Mouse (Mus musculus): ENCODE results near the gene Cdc42ep2. TPM values are rescaled to one million over a fixed set of nuclear protein-coding genes. Genes with fewer than 3 reads are reported as not detected.

Cdc42ep2 gene
- total RNA-seq, 2 experiments from 2014 or later: 0.38 TPM; not detected in 1

DNA sequence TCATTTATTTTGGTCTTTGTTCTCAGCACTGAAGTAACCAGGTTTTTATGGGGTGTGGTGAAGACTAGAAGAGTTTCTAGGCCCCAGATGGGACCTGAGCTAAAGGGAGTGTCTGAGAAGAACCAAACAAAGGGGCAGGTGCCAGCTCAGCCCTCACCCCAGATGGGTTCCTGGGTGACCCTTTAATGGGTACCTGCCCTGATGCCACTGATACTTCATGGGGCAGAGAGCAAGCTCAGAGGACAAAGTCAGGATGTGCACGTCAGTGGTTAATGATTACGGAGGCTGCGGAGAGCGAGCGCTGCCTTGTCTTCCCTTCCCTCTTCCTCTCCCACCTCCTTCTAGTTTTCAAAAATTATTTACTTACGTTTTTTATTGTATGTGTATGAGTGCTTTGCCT is 43.5 kb downstream of the Cdc42ep2 start:
- no peak for ATAC-seq (replicated peaks; ENCODE audit: low FRiP score, poor library complexity, severe bottlenecking)

- ATAC-seq (replicated peaks; ENCODE audit: low FRiP score, poor library complexity, severe bottlenecking): no peak
Measured at GRCm38 (mm10) chr19:5879735-5880134, 44.9 kb downstream of the Cdc42ep2 start.

GRCm38 (mm10) chr19:5878916-5879315 is 45.7 kb downstream of the Cdc42ep2 start:
- ATAC-seq (replicated peaks; ENCODE audit: low FRiP score, poor library complexity, severe bottlenecking): no peak

GRCm38 (mm10) chr19:5878362-5878722 is 46.3 kb downstream of the Cdc42ep2 start:
- ATAC-seq (replicated peaks; ENCODE audit: low FRiP score, poor library complexity, severe bottlenecking): no peak

DNA sequence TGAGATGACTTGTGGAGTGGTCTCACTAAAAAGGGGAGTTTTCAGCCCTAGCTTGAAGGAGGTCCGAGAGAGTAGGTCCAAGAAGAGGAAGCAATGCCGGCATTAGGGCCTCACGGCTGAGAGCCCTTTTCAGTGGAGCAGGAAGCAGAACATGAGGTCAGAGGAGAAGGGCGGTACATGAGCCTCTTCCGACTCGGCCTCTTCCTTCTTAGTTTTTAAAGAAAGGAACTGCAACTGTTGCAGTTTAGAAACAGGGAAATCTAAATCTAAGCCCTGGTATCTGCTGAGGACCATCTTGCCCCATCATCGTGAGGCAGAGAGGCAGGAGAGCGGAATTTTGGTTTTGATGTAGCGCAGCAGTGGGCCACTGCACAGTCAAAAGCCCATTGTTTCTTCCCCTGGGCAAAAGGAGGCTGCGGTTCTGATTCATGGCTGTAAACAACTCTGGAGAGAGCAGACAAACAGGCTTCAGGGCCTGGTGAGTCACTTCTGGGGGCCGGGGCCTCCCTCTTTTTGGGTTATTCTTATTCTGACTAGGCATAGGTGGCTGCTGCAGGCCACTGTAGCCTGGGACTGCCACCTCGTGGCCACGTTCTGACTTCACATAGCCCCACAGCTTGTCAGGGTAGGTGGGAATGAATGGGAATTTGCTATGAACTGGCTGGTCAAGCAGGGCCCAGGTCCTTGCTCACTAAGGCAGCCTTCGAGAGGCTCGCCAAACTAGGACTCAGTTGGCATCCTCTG is 46.8 kb downstream of the Cdc42ep2 start, which contains the start of gene Slc25a45:
TSS of gene Slc25a45 (plus strand) at position 191 of the 744 bp plus-strand sequence.
- peak; percentile 40; the same call in 1 of the 2 replicates for ATAC-seq (replicated peaks; ENCODE audit: low FRiP score, poor library complexity, severe bottlenecking)

DNA sequence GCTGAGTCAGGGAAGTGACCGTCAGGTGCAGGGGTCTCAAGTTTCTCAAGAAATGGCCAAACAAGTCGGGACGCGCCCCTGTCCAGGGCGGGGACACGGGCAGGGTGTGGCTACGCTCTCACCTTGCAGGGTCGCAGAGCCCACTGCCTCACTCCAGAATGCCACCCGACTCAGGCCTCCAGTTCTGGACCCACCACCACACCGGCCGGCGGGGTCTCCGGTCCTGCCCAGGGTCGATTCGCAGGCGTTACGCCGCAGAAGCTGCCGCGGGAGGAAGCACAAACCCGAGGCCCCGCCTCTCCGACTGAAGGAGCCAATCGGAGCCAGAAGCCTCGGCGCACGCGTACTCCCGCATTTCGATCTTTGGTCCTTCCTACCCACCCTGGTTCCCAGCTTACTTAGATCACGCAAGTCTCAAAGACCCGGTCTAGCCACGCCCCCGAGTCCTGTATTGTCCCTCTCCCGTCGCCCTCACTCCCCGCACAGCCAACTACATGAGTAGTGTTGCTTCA is 49.6 kb downstream of the Cdc42ep2 start, which contains the start of gene Frmd8:
TSS of gene Frmd8 (minus strand) at position 306 of the 512 bp plus-strand sequence.
- ATAC-seq (replicated peaks; ENCODE audit: low FRiP score, poor library complexity, severe bottlenecking): peak; percentile 89

DNA sequence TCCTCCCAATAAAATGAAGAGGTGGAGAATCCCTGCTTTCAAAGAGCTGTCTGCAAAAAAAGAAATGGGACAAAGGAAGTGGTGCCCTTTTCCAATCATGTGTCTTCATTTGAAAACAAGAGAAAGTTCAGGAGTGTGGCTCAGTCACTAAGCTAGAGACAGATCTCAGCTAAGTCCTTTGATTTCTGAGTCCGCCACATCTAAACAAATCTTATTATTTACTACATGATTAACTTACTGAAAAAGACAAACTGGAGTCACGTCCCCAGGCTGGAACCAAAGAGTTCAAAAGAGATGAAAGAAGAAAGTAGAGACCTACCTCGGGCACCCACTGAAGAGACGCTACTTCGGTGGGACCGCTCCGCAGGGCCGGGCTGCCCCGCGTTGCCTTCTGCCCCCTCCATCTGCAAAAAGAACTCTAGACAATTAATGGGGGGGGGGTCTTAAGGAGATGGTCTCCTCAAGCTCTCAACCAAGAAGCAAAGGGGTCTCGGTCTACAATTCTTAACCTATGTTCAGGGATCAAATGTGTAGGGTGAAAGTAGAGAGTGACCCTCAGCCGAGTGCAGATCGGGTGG is 50.1 kb downstream of the Cdc42ep2 start:
- no peak for ATAC-seq (replicated peaks; ENCODE audit: low FRiP score, poor library complexity, severe bottlenecking)

GRCm38 (mm10) chr19:5872931-5873556 is 51.6 kb downstream of the Cdc42ep2 start:
- no peak for ATAC-seq (replicated peaks; ENCODE audit: low FRiP score, poor library complexity, severe bottlenecking)

DNA sequence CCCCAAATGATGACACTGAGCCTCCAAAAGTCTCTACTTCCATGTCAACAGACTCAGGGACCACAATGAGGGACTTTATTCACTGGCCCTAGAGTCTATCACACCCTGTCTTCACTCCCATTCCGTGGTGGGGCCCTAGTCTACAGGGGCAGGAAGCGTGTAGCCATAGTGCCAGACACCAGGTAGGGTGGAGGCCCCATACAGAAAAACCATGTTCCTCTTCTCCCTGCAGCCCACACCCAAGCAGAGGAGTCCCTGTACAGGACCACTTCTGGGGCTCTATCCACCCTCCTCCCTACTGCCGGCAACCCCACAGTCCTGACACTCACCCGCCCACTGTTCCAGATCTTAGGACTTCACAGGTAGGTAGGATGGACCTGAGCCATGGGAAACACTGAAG is 52.1 kb downstream of the Cdc42ep2 start:
- no peak for ATAC-seq (replicated peaks; ENCODE audit: low FRiP score, poor library complexity, severe bottlenecking)

DNA sequence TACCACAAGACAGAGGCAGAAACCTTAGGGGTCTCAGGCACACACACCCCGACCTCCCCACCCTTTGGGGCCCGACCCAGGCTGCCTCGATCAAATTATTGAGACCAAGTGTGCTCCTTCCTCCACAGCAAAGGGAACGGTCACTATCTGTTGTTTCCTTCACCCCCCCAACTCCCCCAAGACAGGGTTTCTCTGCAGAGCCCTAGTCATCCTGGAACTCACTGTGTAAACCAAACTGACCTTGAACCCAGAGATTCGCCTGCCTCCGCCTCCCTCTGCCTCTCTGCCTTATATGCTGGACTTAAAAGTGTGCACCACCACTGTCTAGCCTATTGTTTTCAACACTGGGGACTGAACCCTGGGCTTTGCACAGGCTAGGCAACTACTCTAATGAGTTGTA is 52.9 kb downstream of the Cdc42ep2 start:
- ATAC-seq (replicated peaks; ENCODE audit: low FRiP score, poor library complexity, severe bottlenecking): no peak

DNA sequence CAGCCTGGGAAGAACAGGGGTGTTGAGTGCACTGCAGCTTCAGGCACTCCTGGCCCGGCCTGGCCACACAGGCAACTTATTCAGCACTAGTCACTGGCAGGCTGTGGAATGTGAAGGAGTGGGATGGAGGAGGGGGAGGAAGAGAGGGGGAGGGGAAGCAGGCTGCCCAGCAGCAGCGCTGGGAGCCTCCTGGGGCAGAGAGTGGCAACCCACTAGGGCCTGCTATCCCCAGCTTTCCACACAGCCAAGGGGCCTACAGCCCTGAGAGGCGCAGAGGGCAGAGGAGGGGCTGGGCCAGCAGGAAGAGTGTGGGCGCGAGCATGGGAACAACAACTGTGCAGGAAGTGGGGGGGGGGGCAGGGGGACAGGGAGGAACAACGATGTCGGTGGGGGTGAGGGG is 53.3 kb downstream of the Cdc42ep2 start:
- ATAC-seq (replicated peaks; ENCODE audit: low FRiP score, poor library complexity, severe bottlenecking): no peak

DNA sequence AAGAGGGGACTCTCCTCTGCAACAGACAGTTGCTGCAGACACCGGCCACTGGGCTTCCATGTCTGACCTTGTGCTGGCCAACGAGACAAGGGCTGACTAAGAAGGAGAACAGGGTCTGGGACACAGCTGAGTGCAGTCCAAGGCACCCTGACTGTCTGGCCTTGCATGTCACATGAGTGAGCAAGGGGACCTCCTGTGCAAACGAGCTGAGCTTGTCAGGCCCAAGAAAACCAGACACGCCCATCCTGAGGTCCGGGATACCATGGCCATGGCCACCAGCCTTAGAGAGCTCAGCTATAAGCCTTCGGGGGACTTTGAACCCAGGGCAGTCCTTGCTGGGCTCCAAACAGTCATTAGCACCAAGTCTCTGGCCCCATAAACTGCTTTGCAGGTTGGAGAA is 56.5 kb downstream of the Cdc42ep2 start:
- no peak for ATAC-seq (replicated peaks; ENCODE audit: low FRiP score, poor library complexity, severe bottlenecking)

Other genes with a start within 250 kb of the Cdc42ep2 start
- 5.0 and 7.3 TPM in 2 replicates for gene Map3k11, start 236.1 kb downstream of the Cdc42ep2 start, total RNA-seq (2015; ENCODE audit: low replicate concordance)
- 8.4 and 11.2 TPM in 2 replicates for gene Map3k11, start 236.1 kb downstream of the Cdc42ep2 start, total RNA-seq (2017; ENCODE audit: low replicate concordance)
- 10.7 and 16.3 TPM in 2 replicates for gene Pcnx3, start 235.9 kb downstream of the Cdc42ep2 start, total RNA-seq (2015; ENCODE audit: low replicate concordance)
- 14.8 and 20.3 TPM in 2 replicates for gene Pcnx3, start 235.9 kb downstream of the Cdc42ep2 start, total RNA-seq (2017; ENCODE audit: low replicate concordance)
- gene Kcnk7, start 220.4 kb downstream of the Cdc42ep2 start, total RNA-seq (2015; ENCODE audit: low replicate concordance): not detected in 2 replicates
- not detected in 2 replicates for gene Kcnk7, start 220.4 kb downstream of the Cdc42ep2 start, total RNA-seq (2017; ENCODE audit: low replicate concordance)
- gene Ehbp1l1, start 198.5 kb downstream of the Cdc42ep2 start, total RNA-seq (2015; ENCODE audit: low replicate concordance): 27.5 and 57.9 TPM in 2 replicates
- 236 and 446 TPM in 2 replicates for gene Ehbp1l1, start 198.5 kb downstream of the Cdc42ep2 start, total RNA-seq (2017; ENCODE audit: low replicate concordance)
- 11.5 and 30.4 TPM in 2 replicates for gene Fam89b, start 195.2 kb downstream of the Cdc42ep2 start, total RNA-seq (2015; ENCODE audit: low replicate concordance)
- 8.5 and 10.5 TPM in 2 replicates for gene Fam89b, start 195.2 kb downstream of the Cdc42ep2 start, total RNA-seq (2017; ENCODE audit: low replicate concordance)
- gene Ltbp3, start 183.9 kb downstream of the Cdc42ep2 start, total RNA-seq (2015; ENCODE audit: low replicate concordance): 0.63 TPM in 1 of 2 replicates, not detected in the other
- gene Ltbp3, start 183.9 kb downstream of the Cdc42ep2 start, total RNA-seq (2017; ENCODE audit: low replicate concordance): 0.68 TPM in 1 of 2 replicates, not detected in the other
- 8.2 and 12.9 TPM in 2 replicates for gene Scyl1, start 153.4 kb downstream of the Cdc42ep2 start, total RNA-seq (2015; ENCODE audit: low replicate concordance)
- gene Scyl1, start 153.4 kb downstream of the Cdc42ep2 start, total RNA-seq (2017; ENCODE audit: low replicate concordance): 9.1 and 11.9 TPM in 2 replicates
- 5.4 and 6.0 TPM in 2 replicates for gene Frmd8, start 49.5 kb downstream of the Cdc42ep2 start, total RNA-seq (2015; ENCODE audit: low replicate concordance)
- gene Frmd8, start 49.5 kb downstream of the Cdc42ep2 start, total RNA-seq (2017; ENCODE audit: low replicate concordance): 4.2 and 6.8 TPM in 2 replicates
- gene Slc25a45, start 47.0 kb downstream of the Cdc42ep2 start, total RNA-seq (2015; ENCODE audit: low replicate concordance): 14.0 and 14.6 TPM in 2 replicates
- gene Slc25a45, start 47.0 kb downstream of the Cdc42ep2 start, total RNA-seq (2017; ENCODE audit: low replicate concordance): 10.0 and 11.3 TPM in 2 replicates
- gene Tigd3, start 30.7 kb downstream of the Cdc42ep2 start, total RNA-seq (2015; ENCODE audit: low replicate concordance): 0.38 and 1.0 TPM in 2 replicates
- gene Tigd3, start 30.7 kb downstream of the Cdc42ep2 start, total RNA-seq (2017; ENCODE audit: low replicate concordance): 3.1 and 6.1 TPM in 2 replicates
- gene Dpf2, start 11.8 kb downstream of the Cdc42ep2 start, total RNA-seq (2015; ENCODE audit: low replicate concordance): 19.4 and 34.3 TPM in 2 replicates
- 58.8 and 71.4 TPM in 2 replicates for gene Dpf2, start 11.8 kb downstream of the Cdc42ep2 start, total RNA-seq (2017; ENCODE audit: low replicate concordance)
- gene Pola2, start 39.4 kb upstream of the Cdc42ep2 start, total RNA-seq (2015; ENCODE audit: low replicate concordance): 24.5 and 44.0 TPM in 2 replicates
- 30.8 and 38.7 TPM in 2 replicates for gene Pola2, start 39.4 kb upstream of the Cdc42ep2 start, total RNA-seq (2017; ENCODE audit: low replicate concordance)
- gene Slc22a20, start 61.3 kb upstream of the Cdc42ep2 start, total RNA-seq (2015; ENCODE audit: low replicate concordance): not detected in 2 replicates
- gene Slc22a20, start 61.3 kb upstream of the Cdc42ep2 start, total RNA-seq (2017; ENCODE audit: low replicate concordance): not detected in 2 replicates
- 18.1 and 23.8 TPM in 2 replicates for gene Capn1, start 91.1 kb upstream of the Cdc42ep2 start, total RNA-seq (2015; ENCODE audit: low replicate concordance)
- gene Capn1, start 91.1 kb upstream of the Cdc42ep2 start, total RNA-seq (2017; ENCODE audit: low replicate concordance): 34.8 and 43.7 TPM in 2 replicates
- gene Syvn1, start 121.8 kb upstream of the Cdc42ep2 start, total RNA-seq (2015; ENCODE audit: low replicate concordance): 35.5 and 43.0 TPM in 2 replicates
- 9.9 and 16.0 TPM in 2 replicates for gene Syvn1, start 121.8 kb upstream of the Cdc42ep2 start, total RNA-seq (2017; ENCODE audit: low replicate concordance)
- gene Mrpl49, start 133.0 kb upstream of the Cdc42ep2 start, total RNA-seq (2015; ENCODE audit: low replicate concordance): 10.0 and 15.3 TPM in 2 replicates
- gene Mrpl49, start 133.0 kb upstream of the Cdc42ep2 start, total RNA-seq (2017; ENCODE audit: low replicate concordance): 8.1 and 10.2 TPM in 2 replicates
- gene Fau, start 133.0 kb upstream of the Cdc42ep2 start, total RNA-seq (2015; ENCODE audit: low replicate concordance): 503 and 517 TPM in 2 replicates
- gene Fau, start 133.0 kb upstream of the Cdc42ep2 start, total RNA-seq (2017; ENCODE audit: low replicate concordance): 317 and 511 TPM in 2 replicates
- 1.3 and 2.7 TPM in 2 replicates for gene Znhit2, start 136.4 kb upstream of the Cdc42ep2 start, total RNA-seq (2015; ENCODE audit: low replicate concordance)
- gene Znhit2, start 136.4 kb upstream of the Cdc42ep2 start, total RNA-seq (2017; ENCODE audit: low replicate concordance): 2.5 and 6.3 TPM in 2 replicates
- gene Tm7sf2, start 143.6 kb upstream of the Cdc42ep2 start, total RNA-seq (2015; ENCODE audit: low replicate concordance): 1.2 and 2.3 TPM in 2 replicates
- gene Tm7sf2, start 143.6 kb upstream of the Cdc42ep2 start, total RNA-seq (2017; ENCODE audit: low replicate concordance): 0.98 and 4.2 TPM in 2 replicates
- 16.3 and 21.3 TPM in 2 replicates for gene Vps51, start 152.4 kb upstream of the Cdc42ep2 start, total RNA-seq (2015; ENCODE audit: low replicate concordance)
- 12.3 and 13.4 TPM in 2 replicates for gene Vps51, start 152.4 kb upstream of the Cdc42ep2 start, total RNA-seq (2017; ENCODE audit: low replicate concordance)
- gene Tmem262, start 155.2 kb upstream of the Cdc42ep2 start, total RNA-seq (2015; ENCODE audit: low replicate concordance): not detected in 2 replicates
- not detected in 2 replicates for gene Tmem262, start 155.2 kb upstream of the Cdc42ep2 start, total RNA-seq (2017; ENCODE audit: low replicate concordance)
- not detected in 2 replicates for gene Gm28374, start 157.4 kb upstream of the Cdc42ep2 start, total RNA-seq (2015; ENCODE audit: low replicate concordance)
- not detected in 2 replicates for gene Gm28374, start 157.4 kb upstream of the Cdc42ep2 start, total RNA-seq (2017; ENCODE audit: low replicate concordance)
- 0.77 and 3.8 TPM in 2 replicates for gene Zfpl1, start 160.1 kb upstream of the Cdc42ep2 start, total RNA-seq (2015; ENCODE audit: low replicate concordance)
- 5.0 and 7.8 TPM in 2 replicates for gene Zfpl1, start 160.1 kb upstream of the Cdc42ep2 start, total RNA-seq (2017; ENCODE audit: low replicate concordance)
- 10.2 and 21.3 TPM in 2 replicates for gene Cdca5, start 160.2 kb upstream of the Cdc42ep2 start, total RNA-seq (2015; ENCODE audit: low replicate concordance)
- gene Cdca5, start 160.2 kb upstream of the Cdc42ep2 start, total RNA-seq (2017; ENCODE audit: low replicate concordance): 8.1 and 11.6 TPM in 2 replicates
- gene AC131692.1, start 169.6 kb upstream of the Cdc42ep2 start, total RNA-seq (2015; ENCODE audit: low replicate concordance): not detected in 2 replicates
- gene AC131692.1, start 169.6 kb upstream of the Cdc42ep2 start, total RNA-seq (2017; ENCODE audit: low replicate concordance): 2.6 and 3.2 TPM in 2 replicates
- gene Naaladl1, start 181.0 kb upstream of the Cdc42ep2 start, total RNA-seq (2015; ENCODE audit: low replicate concordance): 0.58 and 1.0 TPM in 2 replicates
- gene Naaladl1, start 181.0 kb upstream of the Cdc42ep2 start, total RNA-seq (2017; ENCODE audit: low replicate concordance): 0.26 TPM in 1 of 2 replicates, not detected in the other
- 6.3 and 10.2 TPM in 2 replicates for gene Sac3d1, start 193.8 kb upstream of the Cdc42ep2 start, total RNA-seq (2015; ENCODE audit: low replicate concordance)
- gene Sac3d1, start 193.8 kb upstream of the Cdc42ep2 start, total RNA-seq (2017; ENCODE audit: low replicate concordance): 3.7 and 6.1 TPM in 2 replicates
- 115 and 175 TPM in 2 replicates for gene Snx15, start 203.5 kb upstream of the Cdc42ep2 start, total RNA-seq (2015; ENCODE audit: low replicate concordance)
- gene Snx15, start 203.5 kb upstream of the Cdc42ep2 start, total RNA-seq (2017; ENCODE audit: low replicate concordance): 111 and 128 TPM in 2 replicates
- not detected in 2 replicates for gene Batf2, start 216.2 kb upstream of the Cdc42ep2 start, total RNA-seq (2015; ENCODE audit: low replicate concordance)
- gene Batf2, start 216.2 kb upstream of the Cdc42ep2 start, total RNA-seq (2017; ENCODE audit: low replicate concordance): 2.4 TPM in 1 of 2 replicates, not detected in the other
- gene Arl2, start 216.7 kb upstream of the Cdc42ep2 start, total RNA-seq (2015; ENCODE audit: low replicate concordance): 3.7 and 11.9 TPM in 2 replicates
- gene Arl2, start 216.7 kb upstream of the Cdc42ep2 start, total RNA-seq (2017; ENCODE audit: low replicate concordance): 3.7 and 5.3 TPM in 2 replicates